Mouse (Mus musculus) small intestine, adult 2 months (tissue): ENCODE results near the gene Rtn4ip1.

Experiments used
- CTCF ChIP-seq: fragments of 200-500 bp; IDR thresholded peaks from 2 replicates; pipeline ENCODE4 v1.5.1; 2012; ENCODE audit warnings: low read depth, mild to moderate bottlenecking, control low read depth, inconsistent platforms, low read length, moderate library complexity, mixed read lengths; ENCODE audit not compliant: insufficient replicate concordance, insufficient read length; ENCODE audit errors: extremely low read depth
- POLR2A ChIP-seq: fragments of 200-500 bp; IDR thresholded peaks from 2 replicates; pipeline ENCODE4 v1.6.1; 2012; ENCODE audit warnings: low read depth, mild to moderate bottlenecking, control low read depth, inconsistent platforms, low read length, moderate library complexity

DNA sequence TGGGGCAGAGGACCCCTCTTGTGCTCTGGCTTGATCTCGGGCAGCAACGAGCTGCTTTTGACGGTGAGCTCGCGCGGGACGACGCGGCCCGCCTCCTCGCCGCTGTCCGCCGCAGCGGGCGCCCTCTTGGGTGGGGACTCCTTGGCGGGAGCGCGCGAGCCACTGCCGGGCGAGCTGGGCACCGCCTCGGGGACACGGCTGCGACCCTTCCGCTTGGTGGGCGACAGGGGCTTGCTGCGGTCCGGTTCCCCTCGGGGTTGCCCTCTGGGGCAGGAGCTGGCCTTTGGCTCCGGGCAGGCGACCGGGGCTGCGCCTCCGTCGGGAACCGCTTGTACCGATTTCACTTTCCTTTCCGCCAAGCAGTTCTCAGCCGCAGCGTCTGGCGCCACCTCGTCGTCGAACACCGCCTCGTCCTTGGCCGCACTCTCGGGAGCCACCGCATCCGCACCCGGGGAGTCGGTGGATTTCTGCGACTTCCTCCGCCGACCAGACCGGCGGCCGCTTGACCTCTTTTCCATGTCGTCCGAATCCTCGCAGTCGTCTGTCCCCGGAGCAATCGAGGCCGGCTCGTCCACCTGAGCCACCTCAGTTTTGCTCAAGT, 102.0 kb downstream of the Rtn4ip1 start:
- TF ChIP-seq CTCF (no peak), POLR2A (peak; percentile 43; the same call in 1 of the 2 replicates)
